Mouse (Mus musculus) right cerebral cortex, postnatal 10 days (tissue): ENCODE measurements around the gene Olfr578.

ENCODE experiments used
- DNase-seq, 2 experiments: peaks; one replicate each; pipeline ENCODE4 v3.0.0; 2021; ENCODE audit warnings: low spot score in 2 of 2

Olfr578 gene

GRCm38 (mm10) chr7:102989224-102989623, at the start of gene Olfr578:
Gene Olfr578, minus strand, starts transcription at chr7:102989324.
- DNase-seq, result no peak

DNA sequence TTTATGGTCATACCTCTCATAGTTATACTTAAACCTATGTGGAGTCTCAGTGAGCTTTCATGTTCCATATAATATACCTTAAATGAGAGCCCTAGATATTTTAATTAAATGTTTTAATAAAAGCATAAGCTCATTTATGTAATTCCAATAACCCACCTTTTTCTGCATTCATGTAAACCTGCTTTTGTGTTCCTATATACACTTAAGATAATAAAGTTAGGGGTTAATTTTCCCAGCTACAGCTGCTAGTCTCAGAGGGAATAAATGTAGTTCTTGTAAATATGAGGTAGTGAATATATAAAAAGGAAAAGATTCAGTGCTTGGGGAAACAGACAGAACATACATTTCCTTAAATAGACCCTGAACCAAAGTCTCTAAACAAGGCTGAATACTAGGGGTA, 48.6 kb upstream of the Olfr578 start, which contains the start of gene Olfr582:
Gene Olfr582 (plus strand): TSS at position 301 of the 400 bp plus-strand sequence.
- DNase-seq, result no peak

- DNase-seq, result no peak
Observed at GRCm38 (mm10) chr7:102975843-102976242, 13.3 kb downstream of the Olfr578 start, which contains the start of gene Olfr577. Gene Olfr577, minus strand, starts transcription at chr7:102975943.

DNA sequence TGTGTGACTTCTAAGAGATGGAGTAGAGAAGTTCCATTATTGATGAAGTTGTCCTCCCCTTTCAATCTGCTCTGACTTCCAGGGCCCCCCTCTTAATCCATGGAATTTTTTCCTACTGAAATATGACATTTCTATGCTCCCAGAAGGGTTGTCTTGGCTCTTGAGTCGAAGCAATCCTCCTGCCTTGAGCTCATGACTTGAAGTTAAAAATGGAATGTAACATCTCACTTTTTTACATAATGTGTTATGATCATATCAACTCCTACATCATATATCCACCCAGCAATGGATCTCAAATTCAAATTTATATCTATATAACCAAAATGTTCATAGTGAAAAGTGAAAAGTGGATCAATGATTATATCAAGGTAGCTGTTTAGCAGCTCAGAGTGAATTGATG, 14.7 kb downstream of the Olfr578 start:
- no peak for DNase-seq

DNA sequence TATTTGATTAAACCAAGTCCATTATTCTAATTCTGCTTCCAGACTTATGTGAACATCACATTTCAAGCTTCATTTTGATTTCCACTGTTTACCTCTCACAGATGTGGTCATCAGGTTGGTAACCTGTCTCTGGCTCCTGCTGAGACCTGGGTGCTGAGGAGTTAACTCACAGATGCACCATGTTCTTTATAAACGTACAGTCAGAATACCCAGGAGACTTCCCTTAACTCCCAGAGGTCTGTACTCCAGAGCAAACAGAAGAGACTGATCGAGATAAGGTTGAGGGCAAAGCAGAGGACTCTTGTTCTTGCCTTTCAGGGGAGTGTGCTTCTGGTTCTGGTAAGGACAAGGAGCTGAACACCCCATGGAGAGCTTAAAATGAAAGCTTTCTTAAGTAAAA, 26.8 kb downstream of the Olfr578 start, which contains the start of gene Olfr576:
Gene Olfr576 (plus strand): TSS at position 301 of the 400 bp plus-strand sequence.
- no peak for DNase-seq

DNA sequence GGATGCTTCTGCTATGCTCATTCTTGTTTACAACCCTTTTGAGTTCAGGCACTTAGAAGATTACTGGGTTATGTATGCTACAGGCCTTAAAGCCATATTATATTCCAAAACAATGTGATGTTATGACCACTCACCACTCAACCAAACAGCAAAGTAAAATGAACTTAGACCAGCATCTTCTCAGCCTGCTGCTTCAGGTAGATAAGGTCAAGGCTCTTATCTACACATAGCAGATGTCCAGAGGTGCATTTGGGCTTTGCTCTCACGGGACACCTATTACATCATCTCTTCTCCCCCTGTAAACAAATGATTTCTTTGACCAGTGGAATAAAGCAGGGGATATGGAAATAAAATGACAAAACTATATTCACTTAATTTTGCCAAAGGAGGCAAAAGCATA, 30.5 kb downstream of the Olfr578 start, which contains the start of gene Olfr575:
Gene Olfr575 (minus strand): TSS at position 183 of the 400 bp plus-strand sequence.
- DNase-seq, result no peak

- no peak for DNase-seq
Observed at GRCm38 (mm10) chr7:102958137-102958536, 31.0 kb downstream of the Olfr578 start.

- DNase-seq, result no peak
Observed at GRCm38 (mm10) chr7:102950732-102951131, 38.4 kb downstream of the Olfr578 start.

GRCm38 (mm10) chr7:102948167-102948566, 41.0 kb downstream of the Olfr578 start, which contains the start of gene Olfr574:
Gene Olfr574, plus strand, starts transcription at chr7:102948467.
- no peak for DNase-seq

GRCm38 (mm10) chr7:102943417-102943816, 45.7 kb downstream of the Olfr578 start:
- DNase-seq, result no peak

DNA sequence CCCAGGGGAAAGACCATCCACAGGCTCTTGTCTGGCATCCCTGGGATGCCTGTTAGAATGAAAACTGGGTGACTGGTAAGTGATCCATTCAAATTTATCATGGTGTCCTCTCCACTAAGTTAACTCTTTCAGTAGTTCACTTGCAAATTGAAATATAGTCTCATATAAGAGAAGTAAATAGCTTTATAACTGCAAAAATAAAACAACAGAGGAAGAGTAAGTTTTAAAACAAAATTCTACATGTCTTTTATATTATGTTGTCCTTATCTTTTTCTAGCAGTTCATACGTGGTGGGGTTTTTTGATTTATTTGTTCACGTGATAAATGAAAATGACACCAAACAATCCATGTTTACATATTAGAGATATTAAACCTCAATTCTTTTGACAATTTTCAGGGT, 46.6 kb downstream of the Olfr578 start, which contains the start of gene Olfr573-ps1:
Gene Olfr573-ps1 (minus strand): TSS at position 101 of the 400 bp plus-strand sequence.
- DNase-seq, result no peak
